Mouse (Mus musculus) limb, embryonic 11.5 days (tissue): ENCODE data around the gene Sf3b5. TPM values are rescaled to one million over a fixed set of nuclear protein-coding genes. Genes with fewer than 3 reads are reported as not detected.

Experiments used
- ATAC-seq: fragments of 200-750 bp; cut with Nextera tagmentation; 2 replicates; pipeline ENCODE4 v1.8.0; 2017; ENCODE audit warnings: low read depth; ENCODE audit not compliant: insufficient number of reproducible peaks, low FRiP score, low TSS enrichment
- DNase-seq: peaks from one replicate; pipeline ENCODE4 v3.0.0-alpha.2; 2015; ENCODE audit warnings: low spot score
- H3K27ac ChIP-seq: fragments of 300-500 bp; sonication (generic); replicated peaks from 2 replicates; pipeline ENCODE4 v1.5.1; 2014; ENCODE audit warnings: low read depth, mild to moderate bottlenecking, low read length
- H3K27me3 ChIP-seq: fragments of 300-500 bp; sonication (generic); 2 replicates; pipeline ENCODE4 v1.6.1; 2014; ENCODE audit warnings: mild to moderate bottlenecking, low read length, mixed read lengths; ENCODE audit not compliant: control insufficient read depth, insufficient read depth
- H3K36me3 ChIP-seq: fragments of 300-500 bp; sonication (generic); 2 replicates; pipeline ENCODE4 v1.6.1; 2014; ENCODE audit warnings: mild to moderate bottlenecking, low read length, moderate library complexity, mixed read lengths; ENCODE audit not compliant: control insufficient read depth, insufficient read depth
- H3K4me1 ChIP-seq: fragments of 300-500 bp; sonication (generic); 2 replicates; pipeline ENCODE4 v1.6.1; 2014; ENCODE audit warnings: low read length, mixed read lengths; ENCODE audit not compliant: control insufficient read depth, insufficient read depth
- H3K4me2 ChIP-seq: fragments of 300-500 bp; sonication (generic); 2 replicates; pipeline ENCODE4 v1.6.1; 2014; ENCODE audit warnings: low read depth, mild to moderate bottlenecking, moderate library complexity; ENCODE audit not compliant: severe bottlenecking
- H3K4me3 ChIP-seq: fragments of 300-500 bp; sonication (generic); 2 replicates; pipeline ENCODE4 v1.5.1; 2014; ENCODE audit warnings: low read depth, low read length
- H3K9ac ChIP-seq: fragments of 300-500 bp; sonication (generic); 2 replicates; pipeline ENCODE4 v1.6.1; 2014; ENCODE audit warnings: mild to moderate bottlenecking, low read length
- H3K9me3 ChIP-seq: fragments of 300-500 bp; sonication (generic); 2 replicates; pipeline ENCODE4 v1.6.1; 2016; ENCODE audit warnings: low read length; ENCODE audit not compliant: control insufficient read depth
- WGBS: fragments of 180-500 bp; shearing (Covaris S2); extraction: QIAGEN DNeasy Blood & Tissue Kit; methylation state at CpG from one replicate; pipeline ENCODE4 v1.1.7; 2014; 5-methylcytosine and 5-hydroxymethylcytosine counted together
- polyA plus RNA-seq: library from polyadenylated mRNA; unstranded; fragments of >200 nt; fragmentation: Nextera tagmentation; extraction: Ambion mirVana; gene quantifications from 2 replicates; pipeline ENCODE4 v1.2.1, GENCODE M21; 2014

The Sf3b5 gene
- polyA plus RNA-seq, 1 experiment from 2014 or later, result 45.7 TPM

GRCm38 (mm10) chr10:12974572-12974971 is 30.6 kb upstream of the Sf3b5 start:
- Histone ChIP-seq H3K4me3 (no peak overlapping the region), H3K27ac (no peak overlapping the region), H3K4me2 (no peak overlapping the region), H3K9me3 (no peaks in the 10 kb centered on the region), H3K4me1 (no peaks in the 10 kb centered on the region), H3K36me3 (no peaks in the 10 kb centered on the region), H3K27me3 (no peaks in the 10 kb centered on the region), H3K9ac (no peak overlapping the region)
- WGBS, result 92% methylated on average over 6 of the region's 6 CpGs
- DNase-seq, result no peak
- no peak for ATAC-seq

GRCm38 (mm10) chr10:12975461-12975860 is 29.7 kb upstream of the Sf3b5 start:
- 93% methylated on average over 3 of the region's 3 CpGs for WGBS
- Histone ChIP-seq H3K4me3 (no peak overlapping the region), H3K27ac (no peak overlapping the region), H3K4me2 (no peak overlapping the region), H3K27me3 (no peaks in the 10 kb centered on the region), H3K36me3 (no peaks in the 10 kb centered on the region), H3K9ac (no peak overlapping the region), H3K9me3 (no peaks in the 10 kb centered on the region), H3K4me1 (no peaks in the 10 kb centered on the region)
- ATAC-seq (no peak), DNase-seq (no peak)

- Histone ChIP-seq H3K4me2 (no peak overlapping the region), H3K27ac (no peak overlapping the region), H3K4me1 (no peaks in the 10 kb centered on the region), H3K9me3 (no peaks in the 10 kb centered on the region), H3K9ac (no peak overlapping the region), H3K4me3 (no peak overlapping the region), H3K27me3 (no peaks in the 10 kb centered on the region), H3K36me3 (no peaks in the 10 kb centered on the region)
- DNase-seq (no peak), ATAC-seq (no peak)
- WGBS, result 85% methylated on average over 7 of the region's 7 CpGs
Observed at GRCm38 (mm10) chr10:12975957-12976356, 29.2 kb upstream of the Sf3b5 start.

GRCm38 (mm10) chr10:12976552-12976951 is 28.6 kb upstream of the Sf3b5 start:
- whole genome bisulfite sequencing, result 97% methylated on average over 7 of the region's 7 CpGs
- no peaks in the 10 kb centered on the region for H3K4me1 ChIP-seq
- H3K27ac ChIP-seq, result no peak overlapping the region

GRCm38 (mm10) chr10:12977787-12978212 is 27.3 kb upstream of the Sf3b5 start:
- ATAC-seq (no peak), DNase-seq (no peak)
- Histone ChIP-seq H3K4me3 (no peak overlapping the region), H3K27me3 (no peaks in the 10 kb centered on the region), H3K4me1 (no peaks in the 10 kb centered on the region), H3K4me2 (no peak overlapping the region), H3K9me3 (no peaks in the 10 kb centered on the region), H3K27ac (no peak overlapping the region), H3K36me3 (no peaks in the 10 kb centered on the region), H3K9ac (no peak overlapping the region)
- WGBS, result 87% methylated on average over 9 of the region's 9 CpGs

More at GRCm38 (mm10) chr10:12976552-12976951, 28.6 kb upstream of the Sf3b5 start:
- no peak overlapping the region for H3K9ac ChIP-seq
- H3K36me3 ChIP-seq, result no peaks in the 10 kb centered on the region
- H3K9me3 ChIP-seq, result no peaks in the 10 kb centered on the region
- no peak overlapping the region for H3K4me3 ChIP-seq
- ATAC-seq (no peak), DNase-seq (no peak)
- no peak overlapping the region for H3K4me2 ChIP-seq
- no peaks in the 10 kb centered on the region for H3K27me3 ChIP-seq

GRCm38 (mm10) chr10:12981071-12981470 is 24.1 kb upstream of the Sf3b5 start:
- Histone ChIP-seq H3K36me3 (no peaks in the 10 kb centered on the region), H3K27ac (no peak overlapping the region), H3K4me1 (no peaks in the 10 kb centered on the region), H3K9ac (no peak overlapping the region), H3K4me3 (no peak overlapping the region), H3K27me3 (no peaks in the 10 kb centered on the region), H3K9me3 (no peaks in the 10 kb centered on the region), H3K4me2 (no peak overlapping the region)
- DNase-seq (no peak), ATAC-seq (no peak)
- WGBS, result 75% methylated on average over 7 of the region's 7 CpGs

GRCm38 (mm10) chr10:12983516-12983915 is 21.6 kb upstream of the Sf3b5 start:
- H3K4me2 ChIP-seq, result no peak overlapping the region
- no peak overlapping the region for H3K27ac ChIP-seq
- no peak overlapping the region for H3K9ac ChIP-seq
- H3K27me3 ChIP-seq, result no peaks in the 10 kb centered on the region
- no peak for DNase-seq
- no peaks in the 10 kb centered on the region for H3K36me3 ChIP-seq
- ATAC-seq, result no peak
- H3K4me1 ChIP-seq, result no peaks in the 10 kb centered on the region
- H3K4me3 ChIP-seq, result no peak overlapping the region
- 49% methylated on average over 3 of the region's 3 CpGs for WGBS
- no peaks in the 10 kb centered on the region for H3K9me3 ChIP-seq

GRCm38 (mm10) chr10:12985028-12985427 is 20.1 kb upstream of the Sf3b5 start:
- no peaks in the 10 kb centered on the region for H3K27me3 ChIP-seq
- no peak overlapping the region for H3K27ac ChIP-seq
- H3K9ac ChIP-seq, result no peak overlapping the region

GRCm38 (mm10) chr10:12986485-12986884 is 18.7 kb upstream of the Sf3b5 start:
- WGBS, result 85% methylated on average over 5 of the region's 5 CpGs

More at GRCm38 (mm10) chr10:12985028-12985427, 20.1 kb upstream of the Sf3b5 start:
- Histone ChIP-seq H3K4me1 (no peaks in the 10 kb centered on the region), H3K9me3 (no peaks in the 10 kb centered on the region), H3K36me3 (no peaks in the 10 kb centered on the region), H3K4me3 (no peak overlapping the region), H3K4me2 (no peak overlapping the region)
- DNase-seq (no peak), ATAC-seq (no peak)
- WGBS, result 84% methylated on average over 3 of the region's 3 CpGs

More at GRCm38 (mm10) chr10:12986485-12986884, 18.7 kb upstream of the Sf3b5 start:
- Histone ChIP-seq H3K4me3 (no peak overlapping the region), H3K36me3 (no peaks in the 10 kb centered on the region), H3K4me2 (no peak overlapping the region), H3K9ac (no peak overlapping the region), H3K27ac (no peak overlapping the region), H3K9me3 (no peaks in the 10 kb centered on the region), H3K27me3 (no peaks in the 10 kb centered on the region), H3K4me1 (no peaks in the 10 kb centered on the region)
- no peak for DNase-seq
- no peak for ATAC-seq
